Mouse (Mus musculus) kidney, adult 2 months (tissue): ENCODE results near the gene Egr4.

Experiments
- CTCF ChIP-seq: fragments of 200-500 bp; conservative IDR thresholded peaks from 2 replicates; pipeline ENCODE4 v1.5.1; 2011; ENCODE audit warnings: low read depth, mild to moderate bottlenecking, control low read depth, low read length, moderate library complexity, mixed read lengths; ENCODE audit not compliant: insufficient read depth, insufficient read length
- POLR2A ChIP-seq: fragments of 200-500 bp; IDR thresholded peaks from one replicate; pipeline ENCODE4 v1.6.1; 2011; ENCODE audit warnings: low read depth, low read length, control low read depth

- no peak for TF ChIP-seq CTCF
- TF ChIP-seq POLR2A = no peak
These were observed 21.8 kb downstream of the Egr4 start for GRCm38 (mm10) chr6:85491606-85492005.
